Mouse (Mus musculus): ENCODE data around the gene Slc35d2.

Gene Slc35d2

DNA sequence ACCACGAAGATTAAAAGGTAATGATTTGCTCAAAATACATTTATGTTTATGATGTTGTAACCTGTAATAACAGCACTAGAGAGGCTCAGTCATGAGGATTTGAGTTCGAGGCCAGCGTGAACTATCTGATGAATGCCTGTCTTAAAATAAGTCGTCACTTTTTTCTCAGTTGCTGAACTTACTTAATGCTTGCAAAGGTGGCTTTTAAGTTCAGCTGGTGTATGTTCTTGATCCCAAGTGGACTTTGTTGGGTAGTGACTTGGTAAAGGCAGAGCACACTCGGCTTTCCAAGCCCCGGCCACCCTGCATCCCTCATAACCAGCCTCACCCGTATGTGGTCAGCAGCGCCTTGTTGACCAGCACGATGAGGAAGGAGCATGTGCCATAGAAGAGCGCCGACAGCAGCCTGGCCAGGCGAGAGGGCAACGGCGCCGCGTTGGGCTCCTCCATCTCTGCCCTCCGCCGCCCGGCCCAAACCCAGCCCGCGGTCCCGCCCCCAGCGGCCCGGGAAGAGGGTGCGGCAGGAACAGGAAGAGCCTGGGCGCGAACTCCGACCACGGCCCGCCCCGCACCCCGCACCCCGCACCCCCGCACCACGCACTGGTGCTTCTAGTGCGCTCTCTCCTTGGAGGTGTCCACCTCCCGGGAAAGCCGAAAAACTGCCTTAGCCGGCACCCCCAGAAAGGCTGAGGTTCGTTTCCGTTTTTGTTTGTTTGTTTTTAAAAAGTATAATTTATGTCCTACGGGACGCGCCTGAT lies at the start of gene Slc35d2:
Gene Slc35d2 (minus strand): TSS at position 511 of the 758 bp plus-strand sequence.
- no peak for DNase-seq (ENCODE audit: low read depth, low spot score)

DNA sequence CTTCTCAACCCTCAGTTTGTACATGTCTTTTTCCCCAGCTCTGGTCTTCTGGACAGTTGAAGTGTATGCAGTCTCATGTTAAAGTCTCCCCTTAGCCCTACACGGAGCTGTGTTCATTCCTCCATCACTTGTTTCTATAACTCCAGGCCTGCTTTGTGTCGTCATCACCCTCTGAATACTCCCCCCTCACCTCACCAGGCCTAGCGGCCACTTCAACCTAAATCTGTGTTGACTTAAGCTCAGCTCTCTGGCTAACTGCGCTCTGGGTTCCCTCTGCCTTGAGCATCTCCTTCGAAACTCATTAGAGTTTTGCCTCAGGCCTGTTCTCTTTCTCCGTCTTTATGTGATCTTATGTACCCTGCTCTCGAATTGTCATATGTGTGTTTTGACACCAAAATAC lies 48.8 kb upstream of the Slc35d2 start:
- no peak for DNase-seq (ENCODE audit: low read depth, low spot score)

DNA sequence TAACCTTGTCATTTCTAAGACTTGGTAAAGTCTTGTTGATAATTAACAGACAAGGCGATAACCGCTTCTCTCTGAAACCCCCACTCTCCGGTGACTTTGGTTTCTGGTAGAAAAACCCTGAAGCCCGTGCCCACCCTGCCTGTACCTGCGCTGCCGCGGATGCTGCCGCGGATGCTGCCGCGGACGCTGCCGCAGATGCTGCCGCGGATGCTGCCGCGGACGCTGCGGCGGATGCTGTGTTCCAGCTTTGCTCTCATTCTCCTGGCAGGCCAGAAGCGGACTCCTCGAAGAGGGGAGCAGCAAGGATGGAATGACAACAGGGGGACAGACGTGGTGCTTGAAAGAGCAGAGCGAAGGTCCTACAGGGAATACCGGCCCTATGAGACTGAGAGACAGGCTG lies 40.6 kb upstream of the Slc35d2 start:
- no peak for DNase-seq (ENCODE audit: low read depth, low spot score)

- no peak for DNase-seq (ENCODE audit: low read depth, low spot score)
Measured at GRCm38 (mm10) chr13:64163147-64163715, 34.1 kb upstream of the Slc35d2 start.

GRCm38 (mm10) chr13:64162626-64163025 lies 33.5 kb upstream of the Slc35d2 start:
- no peak for DNase-seq (ENCODE audit: low read depth, low spot score)

GRCm38 (mm10) chr13:64161916-64162611 lies 32.9 kb upstream of the Slc35d2 start:
- DNase-seq (ENCODE audit: low read depth, low spot score): no peak

- DNase-seq (ENCODE audit: low read depth, low spot score): peak; percentile 96
Measured at GRCm38 (mm10) chr13:64161548-64161915, 32.4 kb upstream of the Slc35d2 start, which contains the start of gene Habp4. Gene Habp4 (plus strand): TSS chr13:64161824.

GRCm38 (mm10) chr13:64156966-64157365 lies 27.8 kb upstream of the Slc35d2 start:
- DNase-seq (ENCODE audit: low read depth, low spot score): no peak

DNA sequence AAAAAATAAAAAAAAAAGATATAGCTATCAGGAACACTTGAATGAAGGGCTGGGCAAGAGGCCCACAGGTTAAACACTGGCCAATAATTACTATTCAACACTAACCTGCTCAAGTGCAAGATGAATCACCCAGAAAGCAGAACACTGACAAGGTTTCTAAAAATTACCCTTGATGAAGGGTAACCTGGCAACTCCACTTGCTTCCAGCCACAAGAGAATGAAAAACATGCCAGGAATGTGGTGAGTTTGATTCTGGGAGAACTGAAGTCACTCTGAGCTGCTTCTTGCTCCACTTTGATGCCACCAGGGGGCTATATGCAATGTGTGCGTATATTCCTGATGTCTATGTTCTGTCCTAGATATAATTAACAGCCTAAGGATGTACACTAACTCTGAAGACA lies 26.0 kb upstream of the Slc35d2 start:
- DNase-seq (ENCODE audit: low read depth, low spot score): no peak

- DNase-seq (ENCODE audit: low read depth, low spot score): no peak
Measured at GRCm38 (mm10) chr13:64154651-64155050, 25.5 kb upstream of the Slc35d2 start.

DNA sequence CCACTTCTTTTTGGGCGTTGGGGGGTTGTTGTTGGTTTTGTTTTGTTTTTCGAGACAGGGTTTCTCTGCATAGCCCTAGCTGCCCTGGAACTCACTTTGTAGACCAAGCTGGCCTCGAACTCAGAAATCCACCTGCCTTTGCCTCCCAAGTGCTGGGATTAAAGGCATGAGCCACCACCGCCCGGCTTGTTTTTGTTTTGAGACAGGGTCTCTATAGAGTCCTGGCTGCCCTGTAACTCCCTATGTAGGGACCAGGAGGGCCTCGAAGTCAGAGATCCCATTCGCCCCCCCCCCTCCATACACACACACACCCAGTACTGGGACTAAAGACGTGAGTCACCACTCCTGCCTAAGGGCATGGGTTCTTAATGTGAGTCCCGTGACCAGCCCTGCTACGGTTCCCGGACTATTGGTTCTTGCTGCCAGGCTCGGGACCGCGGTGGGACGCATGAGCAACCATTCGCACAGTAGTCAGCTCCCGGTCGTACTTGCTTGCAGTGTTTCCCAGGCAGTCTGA lies 24.6 kb upstream of the Slc35d2 start:
- DNase-seq (ENCODE audit: low read depth, low spot score): no peak

DNA sequence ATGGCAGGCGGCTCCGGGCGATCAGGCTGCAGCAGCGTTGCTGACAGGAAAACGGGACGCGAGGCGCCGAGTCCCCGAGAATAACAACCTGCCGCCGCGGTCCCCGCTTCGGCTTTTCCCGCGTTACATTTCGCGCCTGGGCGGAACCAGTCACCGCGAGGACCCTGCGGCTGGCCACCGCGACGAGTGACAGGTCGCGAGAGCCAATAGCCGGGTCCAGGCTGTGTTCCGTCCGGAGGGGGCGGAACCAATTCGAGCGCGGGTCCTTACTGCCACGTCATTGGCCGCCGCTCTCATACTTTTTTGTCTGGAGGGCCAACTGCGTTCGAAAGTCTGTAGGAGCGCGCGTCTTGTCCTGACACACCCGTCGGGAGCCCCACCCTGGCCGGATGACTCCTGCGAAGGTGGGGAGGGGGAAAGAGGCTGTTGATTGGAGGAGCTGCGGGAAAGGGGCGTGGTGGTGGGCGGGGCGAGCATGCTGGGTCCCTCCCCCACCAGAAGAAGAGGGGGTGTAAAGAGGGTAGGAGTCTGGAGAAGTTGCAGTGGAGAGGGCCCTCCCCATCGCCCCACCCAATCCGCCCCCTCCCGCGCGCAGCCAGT lies 24.0 kb upstream of the Slc35d2 start, which contains the start of gene Zfp367:
Gene Zfp367 (minus strand): TSS at position 120 of the 600 bp plus-strand sequence.
- peak; percentile 95 for DNase-seq (ENCODE audit: low read depth, low spot score)

DNA sequence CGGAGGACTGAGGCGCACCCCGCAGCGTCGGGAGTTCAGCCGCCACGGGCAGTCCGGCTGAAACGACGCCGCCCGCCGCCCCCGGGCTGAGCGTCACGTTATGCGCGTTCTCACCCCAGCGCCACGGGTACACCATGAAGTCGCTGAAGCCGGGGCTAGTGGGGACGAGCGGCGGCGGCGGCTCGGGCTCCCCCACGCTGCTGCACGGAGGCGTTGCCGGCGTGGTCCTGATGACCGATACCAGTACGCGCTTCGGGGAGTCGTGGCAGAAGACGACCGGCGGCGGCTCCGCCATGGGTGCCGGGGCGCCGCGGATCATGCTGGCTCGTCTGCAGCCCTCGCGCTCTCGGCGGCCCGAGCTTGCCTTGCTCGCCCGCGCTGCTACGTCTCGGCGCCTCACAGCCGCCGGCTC lies 23.5 kb upstream of the Slc35d2 start:
- DNase-seq (ENCODE audit: low read depth, low spot score): no peak

DNA sequence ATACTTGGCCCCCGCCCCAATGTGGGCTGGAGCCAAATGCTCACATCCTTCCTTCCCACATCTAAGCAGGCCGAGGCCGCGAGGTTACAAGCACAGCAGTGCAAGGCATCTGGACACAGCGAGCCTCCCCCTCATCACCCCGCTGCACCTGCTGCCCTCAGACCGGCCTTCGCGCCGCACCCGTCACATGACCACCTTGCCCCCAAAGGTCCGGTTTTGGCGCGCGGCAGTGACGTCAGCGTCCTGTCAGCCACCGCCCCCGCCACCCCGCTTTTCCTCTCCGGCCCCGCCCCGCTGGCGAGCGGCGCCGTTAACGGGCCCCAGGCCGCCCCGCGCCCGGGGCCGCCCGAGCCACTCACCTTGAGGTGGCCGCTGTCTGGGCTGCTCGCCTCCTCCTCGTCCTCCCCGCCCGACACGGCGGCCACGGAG lies 23.1 kb upstream of the Slc35d2 start:
- no peak for DNase-seq (ENCODE audit: low read depth, low spot score)

- DNase-seq (ENCODE audit: low read depth, low spot score): no peak
Measured at GRCm38 (mm10) chr13:64150121-64150520, 21.0 kb upstream of the Slc35d2 start.

GRCm38 (mm10) chr13:64129616-64130375 lies 628 bp upstream of the Slc35d2 start:
- DNase-seq (ENCODE audit: low read depth, low spot score): no peak

DNA sequence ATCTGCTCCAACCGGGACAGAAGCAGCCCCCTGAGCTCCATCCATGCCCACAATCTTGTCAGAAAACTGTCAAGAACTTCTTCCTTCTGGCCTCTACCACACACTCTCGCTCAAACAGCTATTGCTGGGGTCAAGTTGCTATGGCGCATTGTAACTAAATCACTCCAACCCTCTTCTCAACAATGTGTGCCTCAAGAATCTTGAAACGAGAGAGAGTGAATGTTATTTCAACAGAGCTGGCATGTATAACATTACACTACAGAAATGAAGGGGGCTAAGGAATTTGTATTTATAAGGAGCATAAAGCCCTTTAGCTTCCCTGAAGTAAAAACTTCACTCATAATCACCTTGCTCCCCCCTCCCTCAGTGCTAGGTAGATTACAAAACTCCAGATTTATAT lies 2.9 kb downstream of the Slc35d2 start:
- DNase-seq (ENCODE audit: low read depth, low spot score): no peak

DNA sequence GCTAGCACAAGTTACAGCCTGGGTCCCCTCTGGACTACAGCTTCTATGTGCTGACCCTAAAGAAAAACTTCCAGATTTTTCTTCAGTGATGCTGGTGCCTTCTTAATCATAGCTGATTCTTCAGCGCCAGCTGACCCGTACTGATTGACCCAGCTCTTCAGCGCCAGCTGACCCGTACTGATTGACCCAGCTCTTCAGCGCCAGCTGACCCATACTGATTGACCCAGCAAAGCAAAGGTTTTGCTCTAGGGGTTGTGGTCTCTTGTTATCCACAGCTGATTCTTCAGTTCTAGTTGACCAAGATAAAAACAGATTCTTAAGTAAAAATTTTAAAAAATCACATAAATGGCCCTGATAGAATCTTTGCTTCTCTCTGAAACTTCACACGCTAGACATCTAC lies 4.3 kb downstream of the Slc35d2 start:
- DNase-seq (ENCODE audit: low read depth, low spot score): no peak

GRCm38 (mm10) chr13:64123491-64124188 lies 5.5 kb downstream of the Slc35d2 start:
- no peak for DNase-seq (ENCODE audit: low read depth, low spot score)

DNA sequence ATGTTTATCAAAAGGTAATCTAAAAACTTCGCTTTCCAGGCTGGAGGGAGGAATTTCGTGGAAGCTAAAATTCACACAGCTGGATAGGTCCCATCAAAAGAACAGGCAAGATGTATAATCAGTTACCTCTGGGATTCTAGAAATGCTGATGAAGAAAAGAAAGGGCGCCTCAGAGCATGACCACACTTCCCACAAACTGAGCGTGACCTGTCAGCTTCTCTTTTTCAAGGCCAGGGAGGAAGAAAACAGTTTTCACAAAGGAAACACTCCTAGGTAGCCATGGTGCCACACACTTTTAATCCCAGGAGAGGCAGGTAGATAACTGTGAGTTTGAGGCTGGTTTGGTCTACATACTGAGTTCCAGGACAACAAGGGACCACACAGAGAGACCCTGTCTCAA lies 8.4 kb downstream of the Slc35d2 start:
- no peak for DNase-seq (ENCODE audit: low read depth, low spot score)

GRCm38 (mm10) chr13:64117442-64117841 lies 11.7 kb downstream of the Slc35d2 start:
- no peak for DNase-seq (ENCODE audit: low read depth, low spot score)
